Mouse (Mus musculus): ENCODE results near the gene Gm10487. TPM values are rescaled to one million over a fixed set of nuclear protein-coding genes. Genes with fewer than 3 reads are reported as not detected.

Gene Gm10487
- not detected for total RNA-seq (2023)

GRCm38 (mm10) chrX:30843369-30843768 is at the start of gene Gm10487:
Gene Gm10487 (minus strand): TSS chrX:30843469.

